Mouse (Mus musculus): ENCODE data around the gene Dysf. TPM values are rescaled to one million over a fixed set of nuclear protein-coding genes. Genes with fewer than 3 reads are reported as not detected.
A peak's percentile ranks its signal among the peaks of the same experiment; 100 is the strongest.

Gene Dysf
- polyA plus RNA-seq, 2 experiments = 13.2 to 16.5 TPM

GRCm38 (mm10) chr6:84196511-84196910 is 188.1 kb downstream of the Dysf start:
- no peaks in the 10 kb centered on the region for H3K27me3 ChIP-seq (ENCODE audit: control insufficient read depth, insufficient read depth, low read length)
- H3K4me1 ChIP-seq (ENCODE audit: control insufficient read depth, insufficient read depth, low read length) = peaks cover 34% of the 10 kb centered on the region
- H3K9me3 ChIP-seq (ENCODE audit: control insufficient read depth, low read length) = no peaks in the 10 kb centered on the region
- DNase-seq (ENCODE audit: low spot score) = no peak
- 95% methylated on average over 5 of the region's 5 CpGs for WGBS
- H3K4me2 ChIP-seq (replicated peaks; ENCODE audit: low read depth, low read length, severe bottlenecking) = no peak overlapping the region
- ATAC-seq (ENCODE audit: low FRiP score, low read depth) = no peak
- no peak overlapping the region for H3K27ac ChIP-seq (replicated peaks; ENCODE audit: low read depth, low read length)
- H3K36me3 ChIP-seq (ENCODE audit: control insufficient read depth, insufficient read depth, low read length) = no peaks in the 10 kb centered on the region
- TF ChIP-seq POLR2A (IDR thresholded peaks at IDR 0.05; ENCODE audit: borderline replicate concordance, extremely low read depth, insufficient read depth, insufficient read length) = no peak
- no peak overlapping the region for H3K9ac ChIP-seq (ENCODE audit: low read depth, low read length, severe bottlenecking)
- no peak overlapping the region for H3K4me3 ChIP-seq (replicated peaks; ENCODE audit: low read length)

DNA sequence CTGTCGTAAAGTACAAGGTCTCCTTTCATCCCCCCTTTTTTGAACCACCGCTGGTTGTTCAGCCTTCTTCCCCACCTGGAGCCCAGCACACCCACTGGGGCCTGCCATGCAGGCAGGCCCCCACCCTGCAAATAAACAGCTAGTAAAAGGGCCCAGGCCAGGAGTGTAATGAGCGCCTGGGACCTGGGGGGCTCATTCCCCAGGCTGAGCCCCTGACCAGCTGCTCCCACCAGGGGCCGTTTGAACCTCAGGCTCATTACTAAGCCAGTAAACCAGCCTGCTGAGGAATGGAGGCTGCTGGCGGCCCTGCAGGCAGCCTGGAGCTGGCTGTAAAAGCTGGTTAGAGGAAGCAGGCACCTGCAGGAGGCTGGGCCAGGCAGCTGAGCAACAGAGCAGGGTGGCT is 189.4 kb downstream of the Dysf start:
- no peaks in the 10 kb centered on the region for H3K36me3 ChIP-seq (ENCODE audit: control insufficient read depth, insufficient read depth, low read length)
- no peaks in the 10 kb centered on the region for H3K27me3 ChIP-seq (ENCODE audit: control insufficient read depth, insufficient read depth, low read length)
- H3K4me1 ChIP-seq (ENCODE audit: control insufficient read depth, insufficient read depth, low read length) = peaks cover 22% of the 10 kb centered on the region
- no peak overlapping the region for H3K4me3 ChIP-seq (replicated peaks; ENCODE audit: low read length)
- TF ChIP-seq POLR2A (IDR thresholded peaks at IDR 0.05; ENCODE audit: borderline replicate concordance, extremely low read depth, insufficient read depth, insufficient read length) = no peak
- H3K27ac ChIP-seq (replicated peaks; ENCODE audit: low read depth, low read length) = 0 out of 2 replicates have a peak overlapping the region, but pooled peaks have one; percentile 13
- DNase-seq (ENCODE audit: low spot score) = peak; percentile 59
- no peak overlapping the region for H3K4me2 ChIP-seq (replicated peaks; ENCODE audit: low read depth, low read length, severe bottlenecking)
- H3K9ac ChIP-seq (ENCODE audit: low read depth, low read length, severe bottlenecking) = no peak overlapping the region
- 12% methylated on average over 5 of the region's 5 CpGs for WGBS
- no peaks in the 10 kb centered on the region for H3K9me3 ChIP-seq (ENCODE audit: control insufficient read depth, low read length)
- peak; percentile 85 for ATAC-seq (ENCODE audit: low FRiP score, low read depth)

- no peak for DNase-seq (ENCODE audit: low spot score)
- no peak overlapping the region for H3K4me3 ChIP-seq (replicated peaks; ENCODE audit: low read length)
- no peak overlapping the region for H3K27ac ChIP-seq (replicated peaks; ENCODE audit: low read depth, low read length)
- peaks cover 15% of the 10 kb centered on the region for H3K4me1 ChIP-seq (ENCODE audit: control insufficient read depth, insufficient read depth, low read length)
- H3K9ac ChIP-seq (ENCODE audit: low read depth, low read length, severe bottlenecking) = no peak overlapping the region
- ATAC-seq (ENCODE audit: low FRiP score, low read depth) = no peak
- H3K36me3 ChIP-seq (ENCODE audit: control insufficient read depth, insufficient read depth, low read length) = no peaks in the 10 kb centered on the region
- 74% methylated on average over 8 of the region's 8 CpGs for WGBS
- H3K4me2 ChIP-seq (replicated peaks; ENCODE audit: low read depth, low read length, severe bottlenecking) = no peak overlapping the region
- no peaks in the 10 kb centered on the region for H3K9me3 ChIP-seq (ENCODE audit: control insufficient read depth, low read length)
- TF ChIP-seq POLR2A (IDR thresholded peaks at IDR 0.05; ENCODE audit: borderline replicate concordance, extremely low read depth, insufficient read depth, insufficient read length) = no peak
- no peaks in the 10 kb centered on the region for H3K27me3 ChIP-seq (ENCODE audit: control insufficient read depth, insufficient read depth, low read length)
These were observed 193.5 kb downstream of the Dysf start for GRCm38 (mm10) chr6:84201721-84202490.

- H3K9me3 ChIP-seq (ENCODE audit: control insufficient read depth, low read length) = no peaks in the 10 kb centered on the region
- 92% methylated on average over 3 of the region's 3 CpGs for WGBS
- DNase-seq (ENCODE audit: low spot score) (no peak), ATAC-seq (ENCODE audit: low FRiP score, low read depth) (no peak)
- H3K4me1 ChIP-seq (ENCODE audit: control insufficient read depth, insufficient read depth, low read length) = peaks cover 8% of the 10 kb centered on the region
- no peak overlapping the region for H3K4me3 ChIP-seq (replicated peaks; ENCODE audit: low read length)
- H3K27me3 ChIP-seq (ENCODE audit: control insufficient read depth, insufficient read depth, low read length) = no peaks in the 10 kb centered on the region
- TF ChIP-seq POLR2A (IDR thresholded peaks at IDR 0.05; ENCODE audit: borderline replicate concordance, extremely low read depth, insufficient read depth, insufficient read length) = no peak
- H3K36me3 ChIP-seq (ENCODE audit: control insufficient read depth, insufficient read depth, low read length) = no peaks in the 10 kb centered on the region
- H3K9ac ChIP-seq (ENCODE audit: low read depth, low read length, severe bottlenecking) = no peak overlapping the region
- H3K4me2 ChIP-seq (replicated peaks; ENCODE audit: low read depth, low read length, severe bottlenecking) = no peak overlapping the region
- no peak overlapping the region for H3K27ac ChIP-seq (replicated peaks; ENCODE audit: low read depth, low read length)
These were observed 197.2 kb downstream of the Dysf start for GRCm38 (mm10) chr6:84205611-84206010.

DNA sequence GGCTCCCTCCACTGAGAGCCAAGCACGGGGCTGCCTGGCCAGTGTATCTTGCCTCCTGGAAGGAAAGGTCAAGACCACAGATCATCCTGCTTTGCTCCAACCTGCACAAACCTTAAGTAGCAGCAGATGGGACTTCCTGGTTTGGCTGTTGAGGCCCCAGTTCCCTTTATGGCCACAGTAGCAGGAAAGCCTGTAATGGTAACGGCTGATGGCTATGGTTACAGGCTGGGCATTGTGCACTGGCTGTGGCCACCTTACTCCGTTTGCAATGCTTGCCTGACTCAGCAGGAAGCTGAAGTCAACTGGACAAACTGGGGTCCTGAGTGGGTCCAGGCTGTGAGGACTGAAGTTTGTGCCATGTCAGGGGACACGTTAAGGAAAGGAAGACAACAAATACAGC is 200.2 kb downstream of the Dysf start:
- DNase-seq (ENCODE audit: low spot score) (no peak), ATAC-seq (ENCODE audit: low FRiP score, low read depth) (no peak)
- H3K27ac ChIP-seq (replicated peaks; ENCODE audit: low read depth, low read length) = no peak overlapping the region
- no peaks in the 10 kb centered on the region for H3K27me3 ChIP-seq (ENCODE audit: control insufficient read depth, insufficient read depth, low read length)
- no peak overlapping the region for H3K4me2 ChIP-seq (replicated peaks; ENCODE audit: low read depth, low read length, severe bottlenecking)
- no peak overlapping the region for H3K9ac ChIP-seq (ENCODE audit: low read depth, low read length, severe bottlenecking)
- no peak for TF ChIP-seq POLR2A (IDR thresholded peaks at IDR 0.05; ENCODE audit: borderline replicate concordance, extremely low read depth, insufficient read depth, insufficient read length)
- H3K9me3 ChIP-seq (ENCODE audit: control insufficient read depth, low read length) = no peaks in the 10 kb centered on the region
- WGBS = 59% methylated on average over 4 of the region's 4 CpGs
- peaks cover 15% of the 10 kb centered on the region for H3K4me1 ChIP-seq (ENCODE audit: control insufficient read depth, insufficient read depth, low read length)
- H3K4me3 ChIP-seq (replicated peaks; ENCODE audit: low read length) = no peak overlapping the region
- H3K36me3 ChIP-seq (ENCODE audit: control insufficient read depth, insufficient read depth, low read length) = no peaks in the 10 kb centered on the region
